Mouse (Mus musculus) retina, adult 2 months (tissue): ENCODE results near the gene Fcho2.

ENCODE experiments used
- DNase-seq: peaks from one replicate; pipeline ENCODE4 v3.0.0-alpha.2; 2012; ENCODE audit warnings: low read depth, low spot score

Fcho2 gene

DNA sequence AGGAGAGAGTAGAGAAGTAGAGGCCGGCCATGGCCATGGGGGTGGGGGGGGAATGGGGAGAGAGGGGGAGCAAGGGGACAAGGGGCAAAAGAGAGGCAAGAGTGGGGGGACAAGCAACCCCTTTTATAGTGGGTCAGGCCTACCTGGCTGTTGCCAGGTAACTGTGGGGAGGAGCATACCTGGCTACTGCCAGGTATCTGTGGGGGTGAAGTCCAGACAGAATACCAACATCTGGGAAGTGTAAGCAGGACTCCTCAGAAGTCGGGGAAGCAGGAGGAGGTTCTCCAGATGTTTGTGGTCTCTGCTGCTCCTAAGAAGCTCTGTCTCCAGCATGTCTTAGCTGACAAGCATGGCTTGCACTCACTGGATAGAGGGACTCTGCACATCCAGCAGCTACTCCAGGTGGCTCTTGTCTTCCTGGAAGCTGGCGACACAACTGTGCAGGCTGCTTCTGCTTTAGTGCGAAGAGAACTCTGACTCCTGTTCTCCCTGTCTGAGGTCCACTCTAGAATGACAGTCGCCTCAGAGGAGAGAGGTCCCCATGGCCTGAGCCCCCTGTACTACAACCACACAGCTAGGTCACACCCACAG lies 134.7 kb downstream of the Fcho2 start:
- no peak for DNase-seq

DNA sequence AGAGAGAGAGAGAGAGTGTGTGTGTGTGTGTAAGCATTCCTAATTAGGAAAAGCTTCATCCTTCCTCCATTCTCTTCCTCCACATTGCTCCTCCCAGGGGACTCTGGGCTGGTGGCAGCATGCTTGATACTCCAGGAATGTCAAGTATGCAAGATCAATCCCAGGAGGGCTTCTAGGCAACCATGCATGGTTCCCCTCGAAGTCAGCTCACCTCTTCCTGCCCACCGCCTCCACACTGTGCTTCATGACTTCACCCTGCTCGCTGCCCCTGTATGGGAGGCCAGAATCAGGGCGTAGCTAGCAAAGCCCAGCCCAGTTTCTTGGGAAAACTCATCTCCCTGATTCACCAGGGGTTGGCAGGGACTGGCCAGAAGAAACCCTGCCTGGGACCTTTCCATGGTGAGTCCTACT lies 135.6 kb downstream of the Fcho2 start:
- DNase-seq: no peak

DNA sequence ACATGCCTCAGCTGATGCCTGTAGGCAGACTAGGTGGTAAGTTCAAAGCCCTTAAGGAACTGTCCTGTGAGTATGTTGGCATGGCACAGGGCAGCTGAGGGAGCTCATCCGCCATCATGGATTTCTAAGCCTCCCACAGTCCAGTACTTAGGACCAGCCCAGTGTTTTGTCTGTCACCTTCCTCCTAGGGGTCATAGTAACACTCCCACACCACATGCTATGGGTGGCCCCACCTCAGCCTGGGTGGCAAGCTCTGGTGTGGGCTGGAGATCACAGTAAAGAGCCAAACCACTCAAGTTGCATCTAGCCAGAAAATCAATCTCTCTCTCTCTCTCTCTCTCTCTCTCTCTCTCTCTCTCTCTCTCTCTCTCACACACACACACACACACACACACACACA lies 136.0 kb downstream of the Fcho2 start:
- DNase-seq: no peak

DNA sequence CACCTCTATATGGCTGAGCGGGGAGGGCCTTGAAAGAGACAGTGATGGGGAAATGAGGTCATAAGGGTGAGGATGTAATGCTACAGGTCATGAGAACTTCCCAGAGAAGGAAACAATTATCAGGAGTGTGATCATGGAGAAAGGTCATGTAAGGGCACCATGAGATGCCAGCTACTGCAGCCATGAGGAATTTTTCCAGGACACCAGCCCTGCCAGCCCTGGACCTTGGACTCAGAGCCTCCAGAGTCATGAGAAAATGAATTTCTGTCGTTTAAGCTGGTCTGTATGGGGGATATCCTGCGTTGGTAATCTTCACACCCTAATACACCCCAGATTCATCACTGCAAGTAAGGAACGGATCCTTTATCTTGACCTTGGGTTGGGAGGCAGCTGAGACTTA lies 141.3 kb downstream of the Fcho2 start:
- no peak for DNase-seq
